Mouse (Mus musculus) forebrain, embryonic 15.5 days (tissue): ENCODE results near the gene Hsd11b1. TPM values are rescaled to one million over a fixed set of nuclear protein-coding genes. Genes with fewer than 3 reads are reported as not detected.
A peak's percentile ranks its signal among the peaks of the same experiment; 100 is the strongest.
"Not testable (repeated sequence)": the region's sequence is repeated elsewhere in the genome, so short reads cannot be mapped to it uniquely, and the experiment has no call there.

Source experiments
- ATAC-seq: fragments of 200-750 bp; cut with Nextera tagmentation; replicated peaks from 2 replicates; pipeline ENCODE4 v1.8.0; 2017; ENCODE audit warnings: mild to moderate bottlenecking, moderate TSS enrichment, moderate library complexity
- H3K27ac ChIP-seq: fragments of 300-500 bp; sonication (generic); replicated peaks from 2 replicates; pipeline ENCODE4 v1.5.1; 2015; ENCODE audit warnings: mild to moderate bottlenecking, inconsistent platforms
- H3K27me3 ChIP-seq: fragments of 300-500 bp; sonication (generic); 2 replicates; pipeline ENCODE4 v1.6.1; 2015; ENCODE audit warnings: inconsistent platforms
- H3K36me3 ChIP-seq: fragments of 300-500 bp; sonication (generic); 2 replicates; pipeline ENCODE4 v1.6.1; 2015; ENCODE audit warnings: mild to moderate bottlenecking, inconsistent platforms
- H3K4me1 ChIP-seq: fragments of 300-500 bp; sonication (generic); 2 replicates; pipeline ENCODE4 v1.6.1; 2015; ENCODE audit warnings: inconsistent platforms
- H3K4me2 ChIP-seq: fragments of 300-500 bp; sonication (generic); replicated peaks from 2 replicates; pipeline ENCODE4 v1.6.1; 2015; ENCODE audit warnings: mild to moderate bottlenecking, inconsistent platforms
- H3K4me3 ChIP-seq: fragments of 300-500 bp; sonication (generic); 2 replicates; pipeline ENCODE4 v1.5.1; 2015; ENCODE audit warnings: mild to moderate bottlenecking, inconsistent platforms
- H3K9ac ChIP-seq: fragments of 300-500 bp; sonication (generic); replicated peaks from 2 replicates; pipeline ENCODE4 v1.6.1; 2015; ENCODE audit warnings: mild to moderate bottlenecking, inconsistent platforms
- H3K9me3 ChIP-seq: fragments of 300-500 bp; sonication (generic); 2 replicates; pipeline ENCODE4 v1.6.1; 2016; ENCODE audit warnings: inconsistent platforms
- WGBS: fragments of 180-500 bp; shearing (Covaris S2); methylation state at CpG from one replicate; pipeline ENCODE4 v1.1.7; 2015; ENCODE audit warnings: mixed read lengths; 5-methylcytosine and 5-hydroxymethylcytosine counted together
- polyA plus RNA-seq: library from polyadenylated mRNA; unstranded; fragments of >200 nt; fragmentation: Nextera tagmentation; extraction: Ambion mirVana; gene quantifications from 2 replicates; pipeline ENCODE4 v1.2.1, GENCODE M21; 2015

Hsd11b1 gene
- polyA plus RNA-seq, 1 experiment from 2014 or later, result 0.67 TPM

- Histone ChIP-seq H3K4me3 (no peak overlapping the region), H3K27me3 (no peaks in the 10 kb centered on the region), H3K9me3 (no peaks in the 10 kb centered on the region), H3K27ac (no peak overlapping the region), H3K9ac (no peak overlapping the region), H3K4me2 (no peak overlapping the region), H3K36me3 (no peaks in the 10 kb centered on the region), H3K4me1 (0 out of 2 replicates have a peak, but pooled peaks cover 4% of the 10 kb centered on the region)
- peak; percentile 76 for ATAC-seq
- 25% methylated on average over 3 of the region's 3 CpGs for WGBS
Observed at GRCm38 (mm10) chr1:193255488-193256288, 8.2 kb downstream of the Hsd11b1 start.

- Histone ChIP-seq H3K4me1 (0 out of 2 replicates have a peak, but pooled peaks cover 4% of the 10 kb centered on the region), H3K27ac (no peak overlapping the region), H3K27me3 (no peaks in the 10 kb centered on the region), H3K9ac (no peak overlapping the region), H3K36me3 (no peaks in the 10 kb centered on the region), H3K9me3 (no peaks in the 10 kb centered on the region), H3K4me3 (no peak overlapping the region), H3K4me2 (no peak overlapping the region)
- ATAC-seq, result no peak
- 74% methylated on average over 8 of the region's 8 CpGs for WGBS
Observed at GRCm38 (mm10) chr1:193255032-193255431, 8.8 kb downstream of the Hsd11b1 start.

GRCm38 (mm10) chr1:193253895-193254294, 10.0 kb downstream of the Hsd11b1 start:
- not testable (repeated sequence) for ATAC-seq, H3K9ac ChIP-seq, H3K4me1 ChIP-seq, H3K4me2 ChIP-seq, H3K27me3 ChIP-seq, H3K4me3 ChIP-seq, H3K27ac ChIP-seq, H3K36me3 ChIP-seq, H3K9me3 ChIP-seq
- WGBS, result 82% methylated on average over 3 of the region's 3 CpGs

DNA sequence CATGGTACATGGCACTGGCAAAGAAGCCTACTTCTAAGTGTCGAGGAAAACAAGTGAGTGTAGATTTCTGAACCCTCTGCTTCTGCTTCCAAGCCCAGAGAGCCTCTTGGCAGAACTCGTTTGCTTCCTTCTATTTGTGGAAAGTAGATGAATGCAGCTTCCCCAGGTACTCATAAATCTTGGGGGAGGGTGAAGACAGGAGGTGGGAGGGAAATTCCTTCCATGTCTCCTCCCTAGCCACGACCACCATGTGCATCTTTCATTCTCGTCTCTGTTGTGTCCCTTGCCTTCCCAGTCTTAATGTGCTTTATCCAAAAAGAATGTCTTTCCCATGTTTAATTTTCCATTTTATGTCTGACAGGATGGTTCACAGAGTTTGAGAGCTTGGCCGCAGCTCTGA, 11.3 kb downstream of the Hsd11b1 start:
- H3K9ac ChIP-seq, result no peak overlapping the region
- no peaks in the 10 kb centered on the region for H3K36me3 ChIP-seq
- no peaks in the 10 kb centered on the region for H3K27me3 ChIP-seq
- no peak for ATAC-seq
- no peaks in the 10 kb centered on the region for H3K9me3 ChIP-seq
- H3K4me1 ChIP-seq, result 0 out of 2 replicates have a peak, but pooled peaks cover 4% of the 10 kb centered on the region
- H3K27ac ChIP-seq, result no peak overlapping the region
- H3K4me2 ChIP-seq, result no peak overlapping the region
- no peak overlapping the region for H3K4me3 ChIP-seq
- 58% methylated on average over 5 of the region's 5 CpGs for WGBS

DNA sequence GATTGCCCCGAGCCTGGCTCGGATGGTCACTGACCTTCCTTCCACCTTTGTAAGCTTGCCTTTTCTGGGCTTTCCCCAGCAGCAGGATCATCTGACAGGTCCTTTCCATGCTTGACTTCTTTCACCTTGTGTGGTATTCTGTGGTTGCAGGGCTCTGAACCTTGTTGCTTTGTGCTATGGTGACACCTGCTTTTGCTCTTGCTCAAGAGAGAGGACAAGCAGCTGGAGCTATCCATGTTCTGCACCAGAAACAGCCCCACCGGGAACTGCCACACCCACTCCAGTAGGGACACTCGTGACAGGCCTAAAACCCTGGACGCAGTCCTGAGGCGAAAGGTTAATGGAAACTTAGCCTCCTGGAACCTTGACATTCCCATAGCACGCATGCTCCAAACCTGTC, 12.5 kb downstream of the Hsd11b1 start:
- Histone ChIP-seq H3K4me2 (no peak overlapping the region), H3K4me3 (no peak overlapping the region), H3K4me1 (0 out of 2 replicates have a peak, but pooled peaks cover under 1% of the 10 kb centered on the region), H3K9me3 (no peaks in the 10 kb centered on the region), H3K9ac (no peak overlapping the region), H3K36me3 (no peaks in the 10 kb centered on the region), H3K27me3 (no peaks in the 10 kb centered on the region), H3K27ac (no peak overlapping the region)
- WGBS, result 85% methylated on average over 7 of the region's 7 CpGs
- ATAC-seq, result no peak

- no peak for ATAC-seq
- no peak overlapping the region for H3K27ac ChIP-seq
- no peaks in the 10 kb centered on the region for H3K9me3 ChIP-seq
- no peaks in the 10 kb centered on the region for H3K4me1 ChIP-seq
- no peak overlapping the region for H3K9ac ChIP-seq
- no peak overlapping the region for H3K4me2 ChIP-seq
- 85% methylated on average over 2 of the region's 2 CpGs for WGBS
- no peak overlapping the region for H3K4me3 ChIP-seq
- H3K36me3 ChIP-seq, result no peaks in the 10 kb centered on the region
- no peaks in the 10 kb centered on the region for H3K27me3 ChIP-seq
Observed at GRCm38 (mm10) chr1:193250026-193250425, 13.8 kb downstream of the Hsd11b1 start.

DNA sequence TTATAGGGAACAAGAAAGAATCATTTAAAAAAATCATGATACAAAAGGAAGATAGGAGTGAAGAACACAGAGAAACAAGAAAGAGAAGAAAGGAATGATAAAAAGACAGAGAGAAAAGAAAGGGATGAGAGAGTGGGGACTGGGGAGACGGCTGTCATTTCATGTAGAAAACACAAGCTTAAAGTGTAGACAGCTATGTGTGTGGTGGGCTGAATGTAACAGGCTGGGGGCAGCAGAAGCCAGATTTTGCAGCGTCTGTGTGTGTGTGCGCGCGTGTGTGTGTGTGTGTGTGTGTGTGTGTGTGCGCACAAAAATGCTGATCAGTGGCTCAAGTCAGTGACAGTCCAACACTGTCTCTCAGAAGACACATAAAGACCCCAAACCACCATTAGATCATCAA, 19.6 kb downstream of the Hsd11b1 start:
- Histone ChIP-seq H3K9me3 (no peaks in the 10 kb centered on the region), H3K9ac (no peak overlapping the region), H3K4me1 (peaks cover 5% of the 10 kb centered on the region; the same call in 1 of the 2 replicates), H3K36me3 (no peaks in the 10 kb centered on the region), H3K27ac (peak overlapping the region; percentile 62), H3K4me2 (no peak overlapping the region), H3K4me3 (no peak overlapping the region), H3K27me3 (no peaks in the 10 kb centered on the region)
- 71% methylated on average over 6 of the region's 6 CpGs for WGBS
- 0 out of 2 replicates have a peak, but pooled peaks have one; percentile 51 for ATAC-seq

GRCm38 (mm10) chr1:193243571-193244193, 20.2 kb downstream of the Hsd11b1 start:
- Histone ChIP-seq H3K9ac (no peak overlapping the region), H3K4me1 (peaks cover 5% of the 10 kb centered on the region; the same call in 1 of the 2 replicates), H3K9me3 (no peaks in the 10 kb centered on the region), H3K4me3 (no peak overlapping the region), H3K36me3 (no peaks in the 10 kb centered on the region), H3K4me2 (no peak overlapping the region), H3K27ac (peak overlapping the region; percentile 35), H3K27me3 (no peaks in the 10 kb centered on the region)
- WGBS, result 57% methylated on average over 10 of the region's 10 CpGs
- ATAC-seq, result 0 out of 2 replicates have a peak, but pooled peaks have one; percentile 48

DNA sequence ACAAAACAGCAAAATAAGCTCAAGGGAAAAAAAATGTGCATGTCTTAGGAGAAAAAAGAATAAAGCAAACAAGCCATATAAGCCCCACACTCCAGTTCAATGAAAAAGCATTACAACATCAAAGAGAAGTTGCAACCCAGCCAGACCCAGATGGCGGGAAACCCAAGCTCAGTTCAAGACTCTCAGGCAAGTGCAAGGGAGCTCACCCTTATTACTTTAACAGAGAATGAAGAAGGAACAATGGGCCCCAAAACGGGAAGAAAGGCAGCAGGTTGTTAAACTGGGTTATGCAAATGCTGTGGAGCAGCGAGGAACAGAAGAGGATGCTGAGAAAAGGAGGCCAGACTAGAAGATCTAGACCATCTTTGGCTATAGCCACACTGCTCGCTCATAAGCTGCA, 21.0 kb downstream of the Hsd11b1 start:
- H3K4me3 ChIP-seq, result no peak overlapping the region
- ATAC-seq, result no peak
- H3K27ac ChIP-seq, result 0 out of 2 replicates have a peak overlapping the region, but pooled peaks have one; percentile 35
- H3K4me1 ChIP-seq, result peaks cover 5% of the 10 kb centered on the region; the same call in 1 of the 2 replicates
- H3K4me2 ChIP-seq, result no peak overlapping the region
- no peaks in the 10 kb centered on the region for H3K9me3 ChIP-seq
- H3K27me3 ChIP-seq, result no peaks in the 10 kb centered on the region
- no peaks in the 10 kb centered on the region for H3K36me3 ChIP-seq
- WGBS, result 41% methylated on average over 4 of the region's 4 CpGs
- H3K9ac ChIP-seq, result no peak overlapping the region

DNA sequence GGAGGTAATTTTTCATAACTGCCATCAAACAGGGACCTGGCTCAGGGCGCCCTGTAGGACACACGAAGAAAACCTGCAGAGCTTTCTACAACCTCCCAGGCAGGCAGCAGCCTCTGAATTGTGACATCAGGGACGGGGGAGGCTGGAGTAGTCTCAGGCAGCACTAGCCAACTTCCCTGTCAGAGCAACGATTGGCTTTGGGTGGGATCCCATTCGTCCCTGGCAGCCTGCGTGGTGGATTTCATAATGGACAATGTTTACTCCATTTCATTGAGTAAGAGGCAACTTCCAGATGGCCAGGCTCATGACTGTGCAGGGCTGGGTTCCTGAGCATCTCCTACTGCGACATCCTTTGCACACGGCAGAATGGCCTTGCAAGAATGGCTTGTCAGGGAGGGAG, 21.6 kb downstream of the Hsd11b1 start:
- H3K36me3 ChIP-seq, result no peaks in the 10 kb centered on the region
- WGBS, result 60% methylated on average over 8 of the region's 8 CpGs
- H3K9me3 ChIP-seq, result no peaks in the 10 kb centered on the region
- H3K4me3 ChIP-seq, result no peak overlapping the region
- no peak overlapping the region for H3K4me2 ChIP-seq
- H3K27me3 ChIP-seq, result no peaks in the 10 kb centered on the region
- no peak for ATAC-seq
- H3K27ac ChIP-seq, result 0 out of 2 replicates have a peak overlapping the region, but pooled peaks have one; percentile 14
- H3K9ac ChIP-seq, result no peak overlapping the region
- H3K4me1 ChIP-seq, result peaks cover 5% of the 10 kb centered on the region; the same call in 1 of the 2 replicates

DNA sequence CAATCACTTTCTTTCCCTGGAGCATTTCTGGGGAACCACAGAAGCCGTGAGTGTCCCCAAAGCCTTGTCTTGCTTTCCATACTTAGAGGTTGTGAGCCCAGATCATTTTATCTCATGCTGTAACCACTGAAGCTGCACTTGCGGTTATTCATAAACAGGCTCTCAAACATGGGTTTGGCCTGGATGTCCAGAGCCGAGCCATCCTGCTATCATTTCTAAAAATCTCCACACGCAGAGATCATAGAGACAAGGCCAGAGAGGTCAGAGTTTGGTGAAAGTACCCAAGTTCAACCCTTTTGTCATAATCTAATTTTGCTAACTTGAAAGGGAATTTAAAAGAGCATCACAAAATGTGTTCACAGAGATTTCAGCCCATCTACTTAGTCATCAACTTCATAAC, 22.4 kb downstream of the Hsd11b1 start:
- Histone ChIP-seq H3K4me3 (no peak overlapping the region), H3K9me3 (no peaks in the 10 kb centered on the region), H3K27me3 (no peaks in the 10 kb centered on the region), H3K36me3 (no peaks in the 10 kb centered on the region), H3K27ac (no peak overlapping the region), H3K9ac (no peak overlapping the region), H3K4me1 (peaks cover 5% of the 10 kb centered on the region; the same call in 1 of the 2 replicates), H3K4me2 (no peak overlapping the region)
- 94% methylated on average over 4 of the region's 4 CpGs for WGBS
- no peak for ATAC-seq

GRCm38 (mm10) chr1:193238426-193238825, 25.4 kb downstream of the Hsd11b1 start:
- no peak for ATAC-seq
- Histone ChIP-seq H3K4me3 (no peak overlapping the region), H3K9me3 (no peaks in the 10 kb centered on the region), H3K9ac (no peak overlapping the region), H3K4me2 (no peak overlapping the region), H3K4me1 (peaks cover 5% of the 10 kb centered on the region; the same call in 1 of the 2 replicates), H3K27me3 (no peaks in the 10 kb centered on the region), H3K36me3 (no peaks in the 10 kb centered on the region), H3K27ac (no peak overlapping the region)
- 70% methylated on average over 4 of the region's 4 CpGs for WGBS
